Mouse (Mus musculus): ENCODE data around the gene Ecd.

Ecd gene

GRCm38 (mm10) chr14:20347991-20348541, at the start of gene Ecd, which contains the start of gene Fam149b:
TSS of gene Ecd (minus strand) at chr14:20348121.
TSS of gene Fam149b (plus strand) at chr14:20348162.
- DNase-seq (ENCODE audit: low spot score) = peak; percentile 89

DNA sequence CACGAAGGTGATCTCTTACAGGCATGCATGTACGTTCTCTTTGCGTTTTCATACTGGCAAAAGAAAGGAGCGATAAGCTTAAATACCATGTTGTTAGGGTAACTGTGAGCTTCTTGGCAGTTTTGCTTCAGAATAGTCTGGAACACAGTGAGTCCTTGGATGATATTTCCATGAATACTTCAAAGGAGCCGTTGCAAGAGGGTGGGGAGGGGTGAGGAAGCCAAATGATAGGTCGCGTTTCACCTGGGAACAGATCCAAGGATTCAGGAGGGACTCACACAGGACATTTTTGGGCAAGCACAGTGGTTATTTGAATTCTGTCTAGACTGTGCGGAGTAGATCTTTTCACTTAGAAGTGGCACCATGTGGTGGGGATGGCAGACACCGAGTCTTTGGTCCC, 49.3 kb upstream of the Ecd start:
- no peak for DNase-seq (ENCODE audit: low spot score)

GRCm38 (mm10) chr14:20393205-20393913, 45.4 kb upstream of the Ecd start, which contains the start of gene Mrps16:
TSS of gene Mrps16 (minus strand) at chr14:20393634.
- DNase-seq (ENCODE audit: low spot score) = peak; percentile 93

DNA sequence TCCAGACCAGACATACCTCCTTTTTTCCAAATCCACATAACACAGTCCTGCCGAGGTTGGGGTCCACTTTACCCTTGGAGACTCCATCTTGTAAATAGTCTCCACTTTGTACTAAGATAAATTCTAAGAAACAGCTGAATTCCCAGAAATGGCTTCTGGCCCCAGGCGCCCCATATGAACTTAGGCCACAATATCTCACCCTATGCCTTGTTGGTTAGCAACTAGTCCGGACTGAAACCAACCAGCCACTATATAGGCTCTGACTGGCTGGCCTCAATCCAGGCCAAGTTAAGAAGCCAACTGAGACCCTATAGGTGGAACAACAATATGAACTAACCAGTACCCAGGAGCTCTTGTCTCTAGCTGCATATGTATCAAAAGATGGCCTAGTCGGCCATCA, 44.4 kb upstream of the Ecd start:
- DNase-seq (ENCODE audit: low spot score) = no peak

DNA sequence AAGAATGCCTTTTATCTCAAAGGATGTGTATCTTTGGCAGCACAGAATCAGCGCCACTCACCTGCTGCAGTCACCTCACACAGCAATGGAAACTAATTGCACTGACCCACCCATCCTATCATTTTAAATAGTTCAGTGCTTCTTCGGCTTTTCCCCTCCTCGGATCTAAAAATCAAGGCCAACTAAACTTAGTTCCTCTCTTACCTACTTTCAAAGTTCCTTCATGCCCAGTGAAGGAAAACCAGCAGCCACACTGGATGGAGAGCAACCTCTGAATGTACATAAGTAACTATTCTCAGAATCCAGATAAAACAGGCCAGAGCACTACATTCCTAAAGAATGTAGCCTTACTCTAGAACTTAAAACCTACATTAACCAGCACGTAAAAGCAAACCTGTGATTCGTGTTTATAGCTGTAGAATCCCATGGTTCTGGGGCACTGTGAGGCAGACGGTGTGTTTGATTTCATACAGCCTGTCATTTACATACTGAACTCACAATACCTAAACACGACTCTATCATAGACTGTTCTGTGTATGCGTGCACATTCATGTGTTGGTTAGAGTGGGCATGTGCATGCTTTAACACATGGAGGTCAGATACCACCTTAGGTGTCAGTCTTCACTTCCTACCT, 41.6 kb upstream of the Ecd start:
- no peak for DNase-seq (ENCODE audit: low spot score)

DNA sequence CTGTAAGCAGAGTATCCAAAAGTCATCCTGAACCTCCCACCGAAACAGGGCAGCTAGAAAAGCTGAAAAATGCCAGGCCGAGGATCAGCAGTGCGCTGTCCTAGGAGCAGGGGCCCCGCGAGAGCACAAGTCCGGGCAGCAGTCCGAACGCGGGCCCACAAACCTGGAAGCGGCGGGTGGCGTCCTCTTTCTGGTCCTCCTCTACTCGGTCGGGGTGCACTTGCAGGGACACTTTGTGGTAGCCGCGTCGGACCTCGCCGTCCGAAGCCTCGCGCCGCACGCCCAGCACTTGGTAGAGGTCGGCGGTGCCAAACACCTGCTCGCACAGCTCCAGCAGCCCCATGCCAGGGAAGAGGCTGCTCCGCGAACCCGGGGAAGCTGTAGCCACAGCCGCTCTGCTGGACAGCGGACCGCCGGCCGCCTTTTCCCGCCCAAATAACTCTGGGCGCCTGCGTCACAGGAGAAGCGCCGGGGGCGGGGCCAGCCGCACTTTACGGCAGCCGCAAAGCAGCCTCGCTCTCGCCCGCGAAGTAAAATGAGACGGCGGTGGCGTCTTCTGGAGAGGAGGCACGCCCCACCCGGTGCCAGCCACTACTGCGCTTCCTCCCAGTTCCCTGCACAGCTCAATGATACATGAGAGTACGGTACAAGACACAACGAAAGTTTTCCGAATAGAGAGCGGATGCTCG, 40.7 kb upstream of the Ecd start, which contains the start of gene Dnajc9:
Dnajc9 (minus strand) TSS at position 470 of the 689 bp plus-strand sequence.
- DNase-seq (ENCODE audit: low spot score) = peak; percentile 99

DNA sequence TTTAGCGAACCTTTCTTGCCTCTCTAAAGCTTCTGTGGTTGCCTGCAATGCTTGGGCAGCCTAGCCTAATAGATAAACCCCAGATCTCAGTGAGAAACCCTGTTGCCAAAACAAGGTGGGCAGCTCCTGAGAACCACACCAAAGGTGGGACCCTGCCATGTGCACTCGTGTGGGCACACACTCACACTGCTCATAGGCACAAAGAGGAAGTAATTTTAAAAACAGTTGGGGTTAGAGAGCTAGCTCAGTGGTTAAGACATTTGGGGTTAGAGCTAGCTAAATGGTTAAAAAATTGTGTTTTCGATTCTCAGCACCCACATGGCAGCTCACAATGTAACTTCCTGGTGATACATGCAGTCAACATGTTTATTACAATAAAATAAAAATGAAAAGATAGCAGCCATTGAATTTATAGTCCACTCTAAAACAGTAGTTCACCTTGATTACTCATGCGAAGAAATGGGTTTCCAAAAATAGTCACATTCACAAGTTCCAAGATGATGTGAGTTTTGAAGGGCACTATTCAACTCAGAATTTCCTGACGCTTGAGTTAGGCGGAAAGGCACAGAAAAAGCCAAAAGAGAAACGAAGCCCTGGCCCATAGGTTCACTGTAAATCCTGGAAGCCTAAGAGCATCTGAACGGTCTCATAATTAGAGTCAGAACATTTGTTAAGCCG, 32.0 kb upstream of the Ecd start:
- no peak for DNase-seq (ENCODE audit: low spot score)

DNA sequence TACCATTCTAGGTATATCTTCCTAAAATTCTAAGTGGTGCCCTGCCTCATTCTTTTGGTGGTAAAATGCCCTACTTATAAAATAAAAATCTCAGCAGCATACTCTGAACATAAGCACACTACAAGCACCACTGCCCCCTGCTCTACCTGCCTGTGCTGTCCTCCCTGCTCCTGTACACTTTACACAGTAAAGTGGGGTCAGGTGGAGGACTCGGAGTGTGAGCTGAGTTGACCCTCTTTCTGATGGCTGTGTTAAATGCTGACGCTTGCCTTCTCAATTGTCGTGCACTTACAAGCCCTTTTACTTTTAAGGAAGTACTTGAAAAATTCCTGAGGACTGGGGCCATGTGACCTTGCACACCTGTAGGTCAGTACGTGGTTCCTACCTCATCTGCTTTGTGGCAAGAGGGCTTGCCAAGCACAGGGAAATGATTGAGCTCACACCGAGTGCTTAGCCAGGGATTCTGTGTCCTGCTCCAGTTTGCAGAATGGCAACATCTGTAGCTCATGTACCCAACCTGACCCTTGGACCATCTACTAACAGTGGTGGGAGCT, 31.2 kb upstream of the Ecd start:
- no peak for DNase-seq (ENCODE audit: low spot score)

GRCm38 (mm10) chr14:20378313-20379061, 30.6 kb upstream of the Ecd start:
- peak; percentile 68 for DNase-seq (ENCODE audit: low spot score)

- DNase-seq (ENCODE audit: low spot score) = no peak
Measured at GRCm38 (mm10) chr14:20377112-20377521, 29.2 kb upstream of the Ecd start.

DNA sequence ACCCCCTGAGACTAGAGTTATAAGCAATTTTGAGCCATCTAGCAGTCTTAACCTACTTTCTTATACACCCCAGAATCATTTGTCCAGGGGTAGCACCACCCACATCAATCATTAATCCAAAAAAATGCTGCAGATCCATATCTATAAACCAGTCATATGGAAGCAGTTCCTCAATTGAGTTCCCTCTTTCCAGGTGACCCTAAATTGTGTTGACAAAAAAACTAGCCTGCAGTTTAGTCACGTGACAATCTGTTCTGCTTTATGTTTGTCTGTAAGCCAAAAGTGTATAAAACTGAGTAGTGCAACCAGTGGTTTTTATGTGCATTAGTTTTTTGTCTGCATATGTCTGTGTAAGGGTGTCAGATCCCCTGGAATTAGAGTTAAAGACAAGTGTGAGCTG, 23.9 kb upstream of the Ecd start:
- no peak for DNase-seq (ENCODE audit: low spot score)

GRCm38 (mm10) chr14:20370798-20371197, 22.9 kb upstream of the Ecd start:
- no peak for DNase-seq (ENCODE audit: low spot score)

DNA sequence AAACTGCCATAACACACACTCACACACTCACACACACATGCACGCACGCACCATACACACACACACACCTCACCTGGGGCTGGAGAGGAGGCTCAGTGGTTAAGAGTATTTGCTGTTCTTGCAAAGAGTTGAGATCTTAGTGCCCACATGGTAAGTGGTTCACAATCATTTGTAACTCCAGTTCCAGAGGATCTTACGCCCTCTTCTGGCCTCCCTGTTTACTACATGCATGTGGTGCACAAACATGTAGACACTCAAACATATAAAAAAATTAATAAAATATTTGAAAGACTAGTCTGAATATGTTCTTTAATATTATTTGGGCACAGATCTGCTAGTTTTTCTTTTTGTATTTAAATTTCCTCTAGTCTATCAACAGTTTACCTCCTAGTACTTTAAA, 20.4 kb upstream of the Ecd start:
- no peak for DNase-seq (ENCODE audit: low spot score)

- DNase-seq (ENCODE audit: low spot score) = no peak
Measured at GRCm38 (mm10) chr14:20363230-20363629, 15.3 kb upstream of the Ecd start.

DNA sequence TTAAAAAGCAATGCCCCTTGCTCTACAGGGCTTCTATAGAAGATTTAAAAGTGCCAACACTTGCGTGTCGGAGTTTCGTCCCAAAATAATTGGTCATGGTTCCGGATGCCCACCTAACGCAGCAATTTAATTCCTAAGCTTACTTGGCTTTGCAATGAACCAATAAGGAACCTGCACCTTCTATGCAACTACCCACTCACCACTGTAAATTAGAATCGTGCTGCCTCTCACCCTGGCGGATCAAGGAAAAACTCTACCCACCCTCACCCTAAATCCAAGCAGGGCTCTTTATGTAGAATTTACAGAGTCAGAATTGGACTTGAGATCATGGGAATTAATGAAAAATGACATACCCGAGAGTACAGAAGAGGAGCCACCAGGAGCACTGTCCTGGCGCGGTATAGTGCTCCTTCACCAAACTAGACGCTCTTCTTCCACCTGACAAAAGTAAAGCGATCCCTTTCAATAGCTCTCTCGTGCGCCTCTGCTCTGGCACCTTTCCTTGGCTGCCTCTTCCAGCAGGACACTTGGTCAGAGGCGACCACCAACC, 405 bp downstream of the Ecd start:
- no peak for DNase-seq (ENCODE audit: low spot score)

DNA sequence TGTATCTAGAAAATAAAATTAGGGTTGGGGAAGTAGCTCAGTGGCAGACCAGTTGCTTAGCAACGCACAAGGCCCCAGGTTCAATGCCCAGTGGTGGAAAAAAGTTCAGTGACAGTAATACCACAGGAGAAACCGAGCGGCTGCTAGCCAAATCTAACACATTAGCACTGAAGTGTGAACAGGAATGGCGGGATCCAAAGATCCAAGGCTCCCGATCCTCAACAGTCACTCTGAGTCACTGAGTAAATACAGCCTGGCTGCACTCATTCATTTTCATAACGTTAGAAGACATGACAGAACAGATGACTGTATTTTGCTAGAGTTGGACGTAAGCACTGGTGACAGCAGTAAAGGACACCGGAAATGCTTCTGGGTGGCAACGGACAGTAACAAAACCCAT, 2.0 kb downstream of the Ecd start:
- DNase-seq (ENCODE audit: low spot score) = no peak

DNA sequence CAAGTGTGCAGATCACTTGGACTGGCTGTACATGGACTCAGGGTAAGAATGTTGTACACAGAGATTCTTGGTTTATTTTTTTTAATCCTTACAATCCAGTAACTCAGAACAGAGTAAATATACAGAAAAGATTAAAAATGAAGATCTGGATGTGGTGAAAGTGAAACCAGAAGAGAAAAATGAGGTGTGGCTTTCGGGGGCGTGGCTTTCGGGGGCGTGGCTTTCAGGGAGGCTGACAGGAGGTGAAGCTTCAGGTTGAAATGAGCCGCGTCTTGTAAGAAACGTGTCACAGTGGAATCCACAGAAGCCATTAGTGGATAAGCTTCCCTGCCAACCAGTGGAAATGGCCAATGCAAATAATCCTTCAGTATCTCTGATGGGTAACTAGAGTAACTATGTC, 7.1 kb downstream of the Ecd start:
- DNase-seq (ENCODE audit: low spot score) = no peak

- peak; percentile 48 for DNase-seq (ENCODE audit: low spot score)
Measured at GRCm38 (mm10) chr14:20340149-20340548, 7.8 kb downstream of the Ecd start.

GRCm38 (mm10) chr14:20339415-20339814, 8.5 kb downstream of the Ecd start:
- DNase-seq (ENCODE audit: low spot score) = no peak

- DNase-seq (ENCODE audit: low spot score) = no peak
Measured at GRCm38 (mm10) chr14:20331316-20331715, 16.6 kb downstream of the Ecd start.

- peak; percentile 56 for DNase-seq (ENCODE audit: low spot score)
Measured at GRCm38 (mm10) chr14:20328474-20328873, 19.4 kb downstream of the Ecd start.
